Mouse (Mus musculus): ENCODE measurements around the gene Gpsm3. TPM values are rescaled to one million over a fixed set of nuclear protein-coding genes. Genes with fewer than 3 reads are reported as not detected.

Gene Gpsm3
- polyA plus RNA-seq, 1 experiment from 2014 or later = 2.7 TPM

DNA sequence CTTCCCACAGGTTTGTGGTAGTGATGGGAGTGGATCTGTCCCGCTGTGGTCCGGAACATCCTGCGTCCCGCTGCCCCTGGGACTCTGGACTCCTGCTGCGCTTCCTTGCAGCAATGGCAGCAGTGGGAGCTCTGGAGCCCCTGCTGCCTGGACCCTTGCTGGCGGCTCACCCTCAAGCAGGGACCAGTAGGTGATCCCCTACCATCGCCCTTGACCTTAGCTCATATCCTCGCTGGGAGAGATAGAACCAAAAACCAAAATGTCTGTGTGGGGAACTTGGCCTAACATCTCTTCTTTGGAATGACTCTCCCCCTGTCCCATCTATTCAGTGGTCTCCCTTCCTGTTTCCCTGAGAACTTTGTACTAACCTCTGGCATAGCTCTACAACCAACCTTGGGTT is 5.8 kb upstream of the Gpsm3 start:
- H3K9ac ChIP-seq (replicated peaks) = no peak overlapping the region
- H3K27me3 ChIP-seq = no peaks in the 10 kb centered on the region
- 93% methylated on average over 8 of the region's 8 CpGs for WGBS

DNA sequence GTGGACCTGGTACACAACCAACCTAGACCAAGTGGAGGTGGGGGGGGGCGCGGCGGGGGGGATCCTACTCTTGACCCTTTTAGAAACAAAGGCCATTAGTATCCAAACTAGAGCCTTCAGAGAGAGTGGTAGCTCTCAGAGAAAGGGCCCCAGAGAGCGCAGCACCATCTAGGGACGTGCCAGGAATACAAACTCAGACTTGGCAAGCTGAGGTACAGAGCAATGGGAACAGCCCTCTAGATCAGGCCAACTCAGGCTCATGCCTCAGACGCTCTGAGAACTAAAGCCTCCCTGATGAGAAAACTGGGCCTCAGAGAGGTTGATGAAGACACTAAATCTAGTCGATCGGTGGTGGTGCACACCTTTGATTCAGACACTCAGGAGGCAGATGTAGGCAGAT is 4.5 kb upstream of the Gpsm3 start:
- Histone ChIP-seq H3K27me3 (no peaks in the 10 kb centered on the region), H3K4me2 (replicated peaks) (no peak overlapping the region), H3K9me3 (no peaks in the 10 kb centered on the region), H3K9ac (replicated peaks) (no peak overlapping the region), H3K4me1 (peaks cover 22% of the 10 kb centered on the region), H3K36me3 (no peaks in the 10 kb centered on the region), H3K27ac (replicated peaks) (0 out of 2 replicates have a peak overlapping the region, but pooled peaks have one; percentile 100), H3K4me3 (no peak overlapping the region)
- ATAC-seq (replicated peaks) = no peak
- WGBS = 83% methylated on average over 8 of the region's 8 CpGs

More for the DNA sequence above, 5.8 kb upstream of the Gpsm3 start:
- no peaks in the 10 kb centered on the region for H3K36me3 ChIP-seq
- no peak for ATAC-seq (replicated peaks)
- H3K9me3 ChIP-seq = no peaks in the 10 kb centered on the region
- H3K4me1 ChIP-seq = peaks cover 22% of the 10 kb centered on the region
- H3K4me3 ChIP-seq = no peak overlapping the region
- no peak overlapping the region for H3K4me2 ChIP-seq (replicated peaks)
- no peak overlapping the region for H3K27ac ChIP-seq (replicated peaks)

DNA sequence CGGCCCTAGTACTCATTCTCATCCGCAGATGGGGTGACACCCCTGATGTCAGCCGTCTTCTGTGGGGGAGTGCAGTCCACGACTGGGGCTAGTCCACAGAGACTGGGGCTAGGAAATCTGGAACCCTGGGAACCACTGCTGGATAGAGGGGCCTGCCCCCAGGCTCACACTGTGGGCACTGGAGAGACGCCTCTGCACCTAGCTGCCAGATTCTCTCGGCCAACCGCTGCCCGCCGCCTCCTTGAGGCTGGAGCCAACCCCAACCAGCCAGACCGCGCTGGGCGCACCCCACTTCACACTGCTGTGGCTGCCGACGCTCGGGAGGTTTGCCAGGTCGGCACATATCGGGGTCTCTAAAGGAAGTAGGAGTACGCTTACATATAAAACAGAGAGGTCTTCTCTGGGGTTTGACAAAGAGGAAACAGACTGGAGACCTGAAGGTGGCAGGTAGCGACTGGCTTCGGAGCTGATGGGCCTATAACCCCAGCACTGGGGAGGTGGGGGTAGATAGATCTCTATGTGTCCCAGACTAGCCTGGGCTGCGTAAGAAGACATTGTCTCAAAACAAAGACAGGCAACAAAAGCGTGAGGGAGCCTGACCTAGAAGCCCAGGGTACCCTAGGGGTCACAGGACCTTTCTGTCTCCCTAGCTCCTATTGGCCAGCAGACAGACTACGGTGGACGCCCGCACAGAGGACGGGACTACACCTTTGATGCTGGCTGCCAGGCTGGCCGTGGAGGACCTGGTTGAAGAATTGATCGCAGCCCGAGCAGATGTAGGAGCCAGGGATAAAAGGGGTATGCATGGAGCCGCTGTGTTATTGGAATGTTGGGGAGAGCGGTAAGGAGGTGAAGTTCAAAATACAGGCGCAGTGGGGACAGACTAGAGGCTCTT is 3.5 kb upstream of the Gpsm3 start:
- Histone ChIP-seq H3K9ac (replicated peaks) (peak overlapping the region; percentile 92), H3K27me3 (no peaks in the 10 kb centered on the region), H3K4me3 (peak overlapping the region; percentile 87), H3K9me3 (no peaks in the 10 kb centered on the region), H3K4me1 (peaks cover 29% of the 10 kb centered on the region), H3K36me3 (no peaks in the 10 kb centered on the region), H3K4me2 (replicated peaks) (peak overlapping the region; percentile 96), H3K27ac (replicated peaks) (peak overlapping the region; percentile 100)
- peak; percentile 2; the same call in 1 of the 2 replicates for ATAC-seq (replicated peaks)
- WGBS = 14% methylated on average over 32 of the region's 32 CpGs

DNA sequence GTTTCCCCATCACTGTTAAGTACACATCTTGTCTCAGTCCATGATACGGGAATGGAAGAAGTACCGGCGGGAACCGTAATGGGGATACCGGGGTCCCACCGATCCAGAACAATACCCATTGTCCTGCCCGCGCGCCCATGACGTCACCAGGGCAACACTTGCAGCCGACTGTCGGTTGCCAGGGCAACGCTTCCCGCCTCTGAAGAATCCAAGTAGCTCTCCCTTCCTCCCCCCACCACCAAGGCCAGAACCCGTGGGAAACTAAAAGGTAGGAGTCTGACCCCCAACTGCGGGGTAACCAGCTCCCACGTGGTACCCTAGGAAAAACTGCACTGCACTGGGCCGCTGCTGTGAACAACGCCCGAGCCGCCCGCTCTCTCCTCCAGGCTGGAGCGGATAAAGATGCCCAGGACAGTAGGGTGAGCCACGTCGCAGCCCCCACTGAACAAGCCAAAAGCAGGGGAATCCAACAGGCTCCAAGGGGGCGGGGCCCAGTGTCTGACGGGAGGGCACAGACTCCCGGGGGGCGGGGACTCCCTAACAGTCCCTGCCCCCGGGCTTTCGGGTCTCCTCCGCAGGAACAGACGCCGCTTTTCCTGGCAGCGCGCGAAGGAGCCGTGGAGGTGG is 2.7 kb upstream of the Gpsm3 start:
- peak; percentile 84 for ATAC-seq (replicated peaks)
- Histone ChIP-seq H3K9ac (replicated peaks) (peak overlapping the region; percentile 92), H3K9me3 (no peaks in the 10 kb centered on the region), H3K27me3 (no peaks in the 10 kb centered on the region), H3K27ac (replicated peaks) (peak overlapping the region; percentile 100), H3K36me3 (no peaks in the 10 kb centered on the region), H3K4me2 (replicated peaks) (peak overlapping the region; percentile 96), H3K4me3 (peak overlapping the region; percentile 87), H3K4me1 (peaks cover 34% of the 10 kb centered on the region)
- WGBS = under 1% methylated on average over 38 of the region's 38 CpGs

DNA sequence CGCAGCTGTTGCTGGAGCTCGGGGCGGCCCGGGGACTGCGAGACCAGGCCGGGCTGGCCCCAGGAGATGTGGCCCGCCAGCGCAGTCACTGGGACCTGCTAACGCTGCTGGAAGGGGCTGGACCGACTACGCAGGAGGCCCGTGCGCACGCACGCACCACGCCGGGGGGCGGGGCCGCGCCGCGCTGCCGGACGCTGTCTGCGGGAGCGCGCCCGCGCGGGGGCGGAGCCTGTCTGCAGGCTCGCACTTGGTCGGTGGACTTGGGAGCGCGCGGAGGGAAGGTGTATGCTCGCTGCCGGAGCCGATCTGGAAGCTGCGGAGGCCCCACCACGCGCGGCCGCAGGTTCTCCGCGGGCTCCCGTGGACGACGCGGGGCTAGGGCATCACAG is 2.2 kb upstream of the Gpsm3 start:
- Histone ChIP-seq H3K4me1 (peaks cover 34% of the 10 kb centered on the region), H3K4me2 (replicated peaks) (peak overlapping the region; percentile 96), H3K36me3 (no peaks in the 10 kb centered on the region), H3K27ac (replicated peaks) (peak overlapping the region; percentile 100), H3K9me3 (no peaks in the 10 kb centered on the region), H3K4me3 (peak overlapping the region; percentile 87), H3K9ac (replicated peaks) (peak overlapping the region; percentile 92), H3K27me3 (no peaks in the 10 kb centered on the region)
- WGBS = 0% methylated on average over 49 of the region's 50 CpGs
- peak; percentile 87 for ATAC-seq (replicated peaks)

DNA sequence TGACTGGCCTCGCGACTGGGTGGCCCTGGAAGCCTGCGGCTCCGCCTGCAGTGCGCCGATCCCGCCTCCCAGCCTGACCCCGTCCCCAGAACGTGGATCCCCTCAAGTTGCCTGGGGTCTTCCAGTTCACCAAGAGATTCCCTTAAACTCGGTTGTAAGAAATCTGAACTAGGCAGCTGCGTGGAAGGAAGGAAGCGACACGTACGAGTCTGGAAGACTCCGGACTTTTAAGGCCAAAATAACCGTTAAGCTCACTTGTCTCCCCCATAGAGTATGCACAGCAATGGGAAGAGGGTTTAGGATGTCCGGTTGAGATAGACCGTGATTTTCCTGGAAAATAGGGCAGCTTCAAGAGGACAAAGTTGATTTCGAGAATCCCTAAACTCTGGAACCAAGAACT is 1.8 kb upstream of the Gpsm3 start:
- H3K4me3 ChIP-seq = peak overlapping the region; percentile 87
- H3K27me3 ChIP-seq = no peaks in the 10 kb centered on the region
- H3K4me2 ChIP-seq (replicated peaks) = peak overlapping the region; percentile 96
- peaks cover 36% of the 10 kb centered on the region for H3K4me1 ChIP-seq
- H3K27ac ChIP-seq (replicated peaks) = peak overlapping the region; percentile 100
- no peaks in the 10 kb centered on the region for H3K9me3 ChIP-seq
- 3% methylated on average over 19 of the region's 19 CpGs for WGBS
- H3K9ac ChIP-seq (replicated peaks) = peak overlapping the region; percentile 92
- no peak for ATAC-seq (replicated peaks)
- H3K36me3 ChIP-seq = no peaks in the 10 kb centered on the region

DNA sequence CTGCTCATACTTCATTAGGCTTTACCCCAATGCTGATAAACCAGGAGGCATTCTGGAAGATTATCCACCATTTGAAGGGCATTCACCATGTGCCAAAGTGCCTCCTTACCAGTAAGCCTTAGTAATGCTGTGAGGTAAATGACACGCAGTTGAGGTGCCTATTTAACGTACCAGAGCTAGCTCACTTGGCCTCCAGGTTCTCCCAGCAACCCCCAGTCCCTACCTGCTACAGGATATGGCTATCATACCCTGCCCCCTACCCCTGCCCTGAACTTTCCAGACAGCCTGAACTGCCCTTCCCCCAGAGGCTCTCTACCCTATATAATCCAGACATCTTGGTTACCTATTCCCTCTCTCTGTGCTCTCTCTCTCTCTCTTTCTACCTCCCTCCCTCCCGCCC is 839 bp upstream of the Gpsm3 start:
- peaks cover 46% of the 10 kb centered on the region for H3K4me1 ChIP-seq
- no peaks in the 10 kb centered on the region for H3K36me3 ChIP-seq
- H3K27me3 ChIP-seq = no peaks in the 10 kb centered on the region
- no peak overlapping the region for H3K9ac ChIP-seq (replicated peaks)
- WGBS = 57% methylated on average over 3 of the region's 3 CpGs
- H3K4me3 ChIP-seq = 0 out of 2 replicates have a peak overlapping the region, but pooled peaks have one; percentile 87
- no peak overlapping the region for H3K4me2 ChIP-seq (replicated peaks)
- no peak for ATAC-seq (replicated peaks)
- no peaks in the 10 kb centered on the region for H3K9me3 ChIP-seq
- H3K27ac ChIP-seq (replicated peaks) = no peak overlapping the region

DNA sequence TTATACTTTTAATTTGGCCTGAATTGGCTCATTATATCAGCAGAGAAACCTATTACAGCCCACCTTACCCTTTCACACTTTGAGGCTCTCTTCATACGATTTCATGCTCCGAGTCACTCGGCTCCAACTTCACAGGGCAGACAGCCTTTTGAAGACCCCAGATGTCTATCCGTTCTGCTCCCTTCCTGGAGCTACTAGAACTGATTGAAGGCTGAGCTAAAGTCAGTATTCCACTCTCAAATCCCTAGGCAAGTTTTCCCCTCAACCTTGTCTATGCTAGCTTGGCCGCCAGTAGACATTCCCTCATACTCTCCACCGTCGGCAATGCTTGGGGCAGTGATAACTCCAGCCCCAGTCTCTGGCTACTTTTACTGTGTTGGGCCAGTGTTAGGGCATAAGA is 400 bp upstream of the Gpsm3 start:
- no peaks in the 10 kb centered on the region for H3K36me3 ChIP-seq
- no peak overlapping the region for H3K27ac ChIP-seq (replicated peaks)
- ATAC-seq (replicated peaks) = no peak
- WGBS = 52% methylated on average over 7 of the region's 7 CpGs
- no peaks in the 10 kb centered on the region for H3K27me3 ChIP-seq
- no peaks in the 10 kb centered on the region for H3K9me3 ChIP-seq
- peaks cover 50% of the 10 kb centered on the region for H3K4me1 ChIP-seq
- no peak overlapping the region for H3K4me3 ChIP-seq
- H3K4me2 ChIP-seq (replicated peaks) = no peak overlapping the region
- no peak overlapping the region for H3K9ac ChIP-seq (replicated peaks)

DNA sequence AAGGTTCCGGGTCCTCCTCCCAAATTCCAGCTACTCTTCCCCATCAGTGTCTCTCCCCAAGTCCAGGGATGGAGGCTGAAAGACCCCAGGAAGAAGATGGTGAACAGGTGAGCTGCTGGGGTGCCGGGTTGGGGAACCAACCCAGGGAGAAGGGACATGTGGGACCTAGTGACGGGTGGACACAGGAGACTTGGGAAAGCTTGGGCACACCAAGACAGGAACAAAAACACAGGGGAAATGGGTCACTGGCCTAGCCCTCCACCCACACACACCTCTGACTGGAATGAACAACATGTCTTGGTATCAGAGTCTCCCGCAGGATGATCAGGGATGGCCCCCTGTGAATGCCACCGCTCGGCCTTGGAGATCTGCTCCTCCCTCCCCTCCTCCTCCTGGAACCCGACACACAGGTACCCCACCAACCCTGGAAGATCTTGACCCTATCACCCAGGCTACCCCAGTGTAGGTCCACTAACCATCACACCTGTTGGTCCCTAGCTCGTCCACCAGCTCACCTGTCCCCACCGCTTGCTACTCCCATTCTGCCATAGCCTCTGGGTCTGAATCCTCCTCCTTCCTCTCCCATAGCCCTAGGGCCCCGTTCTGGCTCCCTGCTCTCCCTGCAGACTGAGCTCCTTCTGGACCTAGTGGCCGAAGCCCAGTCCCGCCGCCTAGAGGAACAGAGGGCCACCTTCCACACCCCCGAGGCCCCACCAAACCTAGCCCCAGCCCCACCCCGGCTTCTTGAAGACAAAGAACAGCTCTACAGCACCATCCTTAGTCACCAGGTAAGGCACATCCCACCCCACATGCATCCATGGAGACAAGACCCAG is 765 bp downstream of the Gpsm3 start:
- no peaks in the 10 kb centered on the region for H3K9me3 ChIP-seq
- H3K4me1 ChIP-seq = peaks cover 62% of the 10 kb centered on the region
- peak overlapping the region; percentile 97 for H3K27ac ChIP-seq (replicated peaks)
- H3K36me3 ChIP-seq = peaks cover 6% of the 10 kb centered on the region
- ATAC-seq (replicated peaks) = no peak
- no peak overlapping the region for H3K4me2 ChIP-seq (replicated peaks)
- H3K27me3 ChIP-seq = no peaks in the 10 kb centered on the region
- no peak overlapping the region for H3K9ac ChIP-seq (replicated peaks)
- H3K4me3 ChIP-seq = 0 out of 2 replicates have a peak overlapping the region, but pooled peaks have one; percentile 81
- WGBS = 70% methylated on average over 15 of the region's 15 CpGs

DNA sequence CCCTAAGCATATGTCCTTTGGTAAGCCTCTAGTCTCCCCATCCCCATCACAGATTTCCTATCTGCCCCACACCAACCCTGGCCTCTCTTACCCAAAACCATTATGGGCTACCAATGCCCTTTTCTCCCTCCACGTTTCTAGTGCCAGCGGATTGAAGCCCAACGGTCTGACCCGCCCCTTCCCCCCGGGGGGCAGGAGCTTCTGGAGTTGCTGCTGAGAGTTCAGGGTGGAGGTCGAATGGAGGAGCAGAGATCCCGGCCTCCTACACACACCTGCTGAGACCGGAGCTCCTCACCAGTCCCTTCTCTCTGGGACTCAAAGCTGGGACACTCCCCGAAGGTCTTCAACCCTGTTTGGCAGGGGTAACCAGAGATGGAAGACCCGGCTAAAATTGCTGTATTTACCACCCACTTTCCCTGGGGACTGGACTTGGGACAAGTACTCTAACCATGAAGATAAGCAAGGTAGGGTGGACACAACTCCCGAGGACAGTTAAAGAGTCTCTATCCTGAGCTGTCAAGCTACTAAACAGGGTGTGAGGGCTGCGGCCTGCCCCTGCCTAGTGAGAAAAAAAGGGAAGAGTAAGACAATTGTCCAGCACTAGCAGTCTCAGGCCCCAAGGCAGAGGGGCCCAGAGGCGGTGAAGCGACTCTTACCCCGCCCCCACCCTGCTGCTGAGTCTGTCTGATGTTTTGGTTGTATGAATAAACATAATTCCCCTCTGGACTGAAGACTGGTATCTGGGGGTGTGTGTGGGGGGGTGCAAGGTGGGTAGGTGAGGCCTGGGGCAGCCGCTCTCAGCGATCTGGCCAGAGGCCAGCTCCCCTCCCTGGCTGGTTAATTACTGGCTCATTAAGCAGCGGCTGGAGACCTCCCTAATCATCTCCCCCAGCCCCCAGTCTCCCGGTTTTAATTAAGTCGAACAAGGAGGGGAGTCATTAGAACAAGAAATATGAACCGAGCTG is 1.7 kb downstream of the Gpsm3 start, which contains the start of gene Pbx2:
Pbx2 (plus strand) TSS at position 238 of the 965 bp plus-strand sequence.
- WGBS = 1% methylated on average over 21 of the region's 21 CpGs
- ATAC-seq (replicated peaks) = 0 out of 2 replicates have a peak, but pooled peaks have one; percentile 0
- Histone ChIP-seq H3K9ac (replicated peaks) (peak within 1 kb of the TSS; percentile 96), H3K27me3 (no peaks in the 10 kb centered on the region), H3K4me2 (replicated peaks) (peak within 1 kb of the TSS; percentile 86), H3K4me1 (peaks cover 59% of the 10 kb centered on the region), H3K4me3 (peak within 1 kb of the TSS; percentile 81), H3K27ac (replicated peaks) (peak within 1 kb of the TSS; percentile 97), H3K36me3 (peaks cover 12% of the 10 kb centered on the region), H3K9me3 (no peaks in the 10 kb centered on the region)

DNA sequence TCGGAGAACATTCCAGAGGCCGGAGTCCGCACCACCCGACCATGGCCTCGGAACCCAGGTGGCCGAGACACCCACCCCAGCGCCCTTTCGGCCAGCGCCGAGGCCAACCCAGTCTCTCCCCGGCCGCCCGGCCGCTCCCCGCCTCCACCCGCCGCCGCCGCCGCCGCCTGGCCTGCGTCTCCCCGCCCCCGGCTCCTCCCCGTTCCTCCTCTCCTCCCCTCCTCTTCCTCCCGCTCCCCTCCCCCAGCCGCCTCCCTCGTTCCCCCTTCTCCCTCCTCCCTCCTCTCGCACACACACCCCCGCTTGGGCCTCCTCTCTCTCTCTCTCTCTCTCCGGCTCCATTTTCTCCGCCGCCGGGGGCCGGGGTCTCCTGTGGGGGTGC is 2.4 kb downstream of the Gpsm3 start:
- Histone ChIP-seq H3K9me3 (no peaks in the 10 kb centered on the region), H3K27ac (replicated peaks) (peak overlapping the region; percentile 97), H3K4me1 (peaks cover 56% of the 10 kb centered on the region), H3K4me2 (replicated peaks) (peak overlapping the region; percentile 86), H3K27me3 (no peaks in the 10 kb centered on the region), H3K36me3 (peaks cover 12% of the 10 kb centered on the region), H3K9ac (replicated peaks) (peak overlapping the region; percentile 96), H3K4me3 (peak overlapping the region; percentile 81)
- under 1% methylated on average over 24 of the region's 35 CpGs for WGBS
- peak; percentile 36 for ATAC-seq (replicated peaks)

Data from forebrain, embryonic 15.5 days (tissue).